Mouse (Mus musculus) v-Abl transformed pro-B cells (cell line): Measurements from ENCODE around the gene Vmn2r44.
"Not testable (repeated sequence)": the region's sequence is repeated elsewhere in the genome, so short reads cannot be mapped to it uniquely, and the experiment has no call there.

Source experiments
- in situ Hi-C, 2 experiments: fragments of 400-800 bp; cut with MboI; formaldehyde crosslinking; loops; one replicate each; pipeline ENCODE4 v1.15.1; 2025; ENCODE audit not compliant: unreplicated experiment in 2 of 2

The Vmn2r44 gene

GRCm38 (mm10) chr7:8383233-8383632, at the start of gene Vmn2r44:
Gene Vmn2r44, minus strand, starts transcription at chr7:8383333.
- in situ Hi-C loops = not testable (repeated sequence)

GRCm38 (mm10) chr7:8357879-8358278, 25.3 kb downstream of the Vmn2r44 start:
- in situ Hi-C loops = not testable (repeated sequence)
